Mouse (Mus musculus) heart, postnatal 4 days (tissue): Measurements from ENCODE around the gene Siah1a. TPM values are rescaled to one million over a fixed set of nuclear protein-coding genes. Genes with fewer than 3 reads are reported as not detected.

Source experiments
- DNase-seq: peaks from one replicate; pipeline ENCODE4 v3.0.0; 2021
- total RNA-seq, 2 experiments: library from RNA; stranded (reverse); gene quantifications; 2 replicates each; pipeline ENCODE4 v1.2.3; 2021

The Siah1a gene
- total RNA-seq, 2 experiments from 2014 or later, result 30.2 to 31.2 TPM

GRCm38 (mm10) chr8:86744313-86745220 is 1.2 kb downstream of the Siah1a start:
- DNase-seq, result no peak

- no peak for DNase-seq
Measured at GRCm38 (mm10) chr8:86742605-86743345, 3.0 kb downstream of the Siah1a start.

- no peak for DNase-seq
Measured at GRCm38 (mm10) chr8:86741627-86742026, 4.1 kb downstream of the Siah1a start.

- DNase-seq, result no peak
Measured at GRCm38 (mm10) chr8:86740899-86741298, 4.8 kb downstream of the Siah1a start.

- no peak for DNase-seq
Measured at GRCm38 (mm10) chr8:86735446-86736111, 10.2 kb downstream of the Siah1a start.

- DNase-seq, result no peak
Measured at GRCm38 (mm10) chr8:86734954-86735353, 10.8 kb downstream of the Siah1a start.

GRCm38 (mm10) chr8:86734171-86734570 is 11.6 kb downstream of the Siah1a start:
- no peak for DNase-seq

GRCm38 (mm10) chr8:86730860-86731259 is 14.9 kb downstream of the Siah1a start:
- no peak for DNase-seq

- DNase-seq, result no peak
Measured at GRCm38 (mm10) chr8:86730303-86730702, 15.4 kb downstream of the Siah1a start.

GRCm38 (mm10) chr8:86728224-86728950 is 17.3 kb downstream of the Siah1a start:
- DNase-seq, result no peak

GRCm38 (mm10) chr8:86726959-86727358 is 18.8 kb downstream of the Siah1a start:
- DNase-seq, result no peak

- no peak for DNase-seq
Measured at GRCm38 (mm10) chr8:86721490-86721889, 24.2 kb downstream of the Siah1a start.

- DNase-seq, result no peak
Measured at GRCm38 (mm10) chr8:86720756-86721459, 24.8 kb downstream of the Siah1a start.

GRCm38 (mm10) chr8:86719368-86719767 is 26.4 kb downstream of the Siah1a start:
- no peak for DNase-seq

- DNase-seq, result no peak
Measured at GRCm38 (mm10) chr8:86718332-86718994, 27.3 kb downstream of the Siah1a start.

GRCm38 (mm10) chr8:86713407-86714188 is 32.1 kb downstream of the Siah1a start:
- DNase-seq, result no peak

GRCm38 (mm10) chr8:86712594-86712993 is 33.1 kb downstream of the Siah1a start:
- no peak for DNase-seq

GRCm38 (mm10) chr8:86707873-86708272 is 37.9 kb downstream of the Siah1a start:
- no peak for DNase-seq

GRCm38 (mm10) chr8:86706756-86707155 is 39.0 kb downstream of the Siah1a start:
- no peak for DNase-seq

- no peak for DNase-seq
Measured at GRCm38 (mm10) chr8:86705317-86705716, 40.4 kb downstream of the Siah1a start.
